Mouse (Mus musculus): ENCODE results near the gene Arhgap21. TPM values are rescaled to one million over a fixed set of nuclear protein-coding genes. Genes with fewer than 3 reads are reported as not detected.

Arhgap21 gene
- polyA plus RNA-seq, 1 experiment from 2014 or later: 40.9 TPM

GRCm38 (mm10) chr2:20952716-20953115 lies 16.0 kb downstream of the Arhgap21 start:
- Histone ChIP-seq H3K27ac (ENCODE audit: low read length) (no peak overlapping the region), H3K4me3 (ENCODE audit: low read depth, low read length) (no peak overlapping the region), H3K4me2 (ENCODE audit: low read length) (no peak overlapping the region), H3K27me3 (ENCODE audit: control insufficient read depth, insufficient read depth, low read depth, low read length) (no peaks in the 10 kb centered on the region), H3K4me1 (ENCODE audit: control insufficient read depth, insufficient read depth, low read length) (peaks cover 20% of the 10 kb centered on the region), H3K9ac (ENCODE audit: low read depth, low read length) (no peak overlapping the region), H3K9me3 (replicated peaks; ENCODE audit: control insufficient read depth, low read length, poor library complexity, severe bottlenecking) (no peaks in the 10 kb centered on the region), H3K36me3 (ENCODE audit: control insufficient read depth, insufficient read depth, low read length) (no peaks in the 10 kb centered on the region)
- no peak for ATAC-seq
- WGBS: 68% methylated on average over 4 of the region's 4 CpGs

GRCm38 (mm10) chr2:20949168-20949567 lies 19.5 kb downstream of the Arhgap21 start:
- Histone ChIP-seq H3K9me3 (replicated peaks; ENCODE audit: control insufficient read depth, low read length, poor library complexity, severe bottlenecking) (no peaks in the 10 kb centered on the region), H3K4me1 (ENCODE audit: control insufficient read depth, insufficient read depth, low read length) (peaks cover 7% of the 10 kb centered on the region), H3K27ac (ENCODE audit: low read length) (no peak overlapping the region), H3K27me3 (ENCODE audit: control insufficient read depth, insufficient read depth, low read depth, low read length) (no peaks in the 10 kb centered on the region), H3K36me3 (ENCODE audit: control insufficient read depth, insufficient read depth, low read length) (no peaks in the 10 kb centered on the region), H3K9ac (ENCODE audit: low read depth, low read length) (no peak overlapping the region), H3K4me3 (ENCODE audit: low read depth, low read length) (no peak overlapping the region), H3K4me2 (ENCODE audit: low read length) (no peak overlapping the region)
- 84% methylated on average over 3 of the region's 3 CpGs for WGBS
- ATAC-seq: no peak

DNA sequence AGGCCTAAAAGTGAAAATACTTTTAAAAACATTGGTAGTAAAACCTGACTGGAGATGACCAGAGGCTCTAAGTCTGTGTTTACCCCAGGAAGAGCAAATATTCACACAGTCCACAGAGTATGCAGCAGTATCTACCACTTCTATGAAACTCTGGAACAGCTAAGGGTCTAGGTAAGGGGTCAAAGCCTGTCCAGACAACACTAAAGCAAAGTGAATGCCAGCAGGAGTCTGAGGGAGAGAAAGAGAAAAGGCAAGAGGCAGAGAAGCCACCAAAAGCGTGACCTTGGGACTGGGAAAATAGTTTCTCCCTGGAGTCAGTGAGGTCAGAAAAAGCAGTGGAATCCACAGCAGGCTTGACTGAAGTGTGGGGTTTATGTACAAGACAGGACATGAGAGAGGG lies 21.6 kb downstream of the Arhgap21 start:
- Histone ChIP-seq H3K4me2 (ENCODE audit: low read length) (no peak overlapping the region), H3K9ac (ENCODE audit: low read depth, low read length) (no peak overlapping the region), H3K9me3 (replicated peaks; ENCODE audit: control insufficient read depth, low read length, poor library complexity, severe bottlenecking) (no peaks in the 10 kb centered on the region), H3K36me3 (ENCODE audit: control insufficient read depth, insufficient read depth, low read length) (no peaks in the 10 kb centered on the region), H3K27ac (ENCODE audit: low read length) (no peak overlapping the region), H3K4me3 (ENCODE audit: low read depth, low read length) (no peak overlapping the region), H3K27me3 (ENCODE audit: control insufficient read depth, insufficient read depth, low read depth, low read length) (no peaks in the 10 kb centered on the region), H3K4me1 (ENCODE audit: control insufficient read depth, insufficient read depth, low read length) (peaks cover 25% of the 10 kb centered on the region)
- 75% methylated on average over 1 of the region's 1 CpGs for WGBS
- no peak for ATAC-seq

DNA sequence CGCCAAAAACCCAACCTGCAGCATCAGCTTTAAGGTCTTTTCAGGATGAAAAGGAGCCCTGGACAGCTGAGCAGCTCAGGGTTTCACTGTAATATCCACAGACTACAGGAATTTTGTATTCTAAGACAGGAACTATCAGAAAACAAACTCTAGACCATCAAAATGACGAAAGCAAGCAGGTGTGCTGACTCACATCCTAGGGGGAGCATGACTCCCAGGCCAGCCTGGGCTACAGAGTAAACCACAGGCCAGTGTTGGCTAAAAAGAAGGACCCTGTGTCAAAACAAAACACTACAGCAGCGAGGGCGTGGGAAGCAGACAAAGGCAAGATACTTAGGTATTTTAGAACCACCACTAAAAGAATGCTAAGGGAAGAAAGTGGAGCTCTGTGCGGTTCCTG lies 23.1 kb downstream of the Arhgap21 start:
- H3K4me1 ChIP-seq (ENCODE audit: control insufficient read depth, insufficient read depth, low read length): peaks cover 25% of the 10 kb centered on the region
- H3K4me3 ChIP-seq (ENCODE audit: low read depth, low read length): no peak overlapping the region
- no peak overlapping the region for H3K27ac ChIP-seq (ENCODE audit: low read length)
- no peak overlapping the region for H3K9ac ChIP-seq (ENCODE audit: low read depth, low read length)
- no peak overlapping the region for H3K4me2 ChIP-seq (ENCODE audit: low read length)
- H3K9me3 ChIP-seq (replicated peaks; ENCODE audit: control insufficient read depth, low read length, poor library complexity, severe bottlenecking): no peaks in the 10 kb centered on the region
- no peak for ATAC-seq
- 91% methylated on average over 5 of the region's 5 CpGs for WGBS
- no peaks in the 10 kb centered on the region for H3K27me3 ChIP-seq (ENCODE audit: control insufficient read depth, insufficient read depth, low read depth, low read length)
- no peaks in the 10 kb centered on the region for H3K36me3 ChIP-seq (ENCODE audit: control insufficient read depth, insufficient read depth, low read length)

- Histone ChIP-seq H3K27me3 (ENCODE audit: control insufficient read depth, insufficient read depth, low read depth, low read length) (no peaks in the 10 kb centered on the region), H3K27ac (ENCODE audit: low read length) (peak overlapping the region; percentile 38; the same call in 1 of the 2 replicates), H3K4me1 (ENCODE audit: control insufficient read depth, insufficient read depth, low read length) (peaks cover 27% of the 10 kb centered on the region), H3K36me3 (ENCODE audit: control insufficient read depth, insufficient read depth, low read length) (no peaks in the 10 kb centered on the region), H3K4me3 (ENCODE audit: low read depth, low read length) (no peak overlapping the region), H3K9me3 (replicated peaks; ENCODE audit: control insufficient read depth, low read length, poor library complexity, severe bottlenecking) (no peaks in the 10 kb centered on the region), H3K4me2 (ENCODE audit: low read length) (no peak overlapping the region), H3K9ac (ENCODE audit: low read depth, low read length) (no peak overlapping the region)
- ATAC-seq: peak; percentile 34
- WGBS: 14% methylated on average over 7 of the region's 7 CpGs
Observed at GRCm38 (mm10) chr2:20943730-20944454, 24.8 kb downstream of the Arhgap21 start.

- H3K9me3 ChIP-seq (replicated peaks; ENCODE audit: control insufficient read depth, low read length, poor library complexity, severe bottlenecking): no peaks in the 10 kb centered on the region
- H3K4me2 ChIP-seq (ENCODE audit: low read length): no peak overlapping the region; the same call in 1 of the 2 replicates
- H3K27me3 ChIP-seq (ENCODE audit: control insufficient read depth, insufficient read depth, low read depth, low read length): no peaks in the 10 kb centered on the region
- H3K4me1 ChIP-seq (ENCODE audit: control insufficient read depth, insufficient read depth, low read length): peaks cover 27% of the 10 kb centered on the region
- H3K27ac ChIP-seq (ENCODE audit: low read length): 0 out of 2 replicates have a peak overlapping the region, but pooled peaks have one; percentile 11
- no peaks in the 10 kb centered on the region for H3K36me3 ChIP-seq (ENCODE audit: control insufficient read depth, insufficient read depth, low read length)
- peak; percentile 73 for ATAC-seq
- 0 out of 2 replicates have a peak overlapping the region, but pooled peaks have one; percentile 25 for H3K9ac ChIP-seq (ENCODE audit: low read depth, low read length)
- no peak overlapping the region for H3K4me3 ChIP-seq (ENCODE audit: low read depth, low read length)
- WGBS: 2% methylated on average over 5 of the region's 5 CpGs
Observed at GRCm38 (mm10) chr2:20943222-20943621, 25.5 kb downstream of the Arhgap21 start.

DNA sequence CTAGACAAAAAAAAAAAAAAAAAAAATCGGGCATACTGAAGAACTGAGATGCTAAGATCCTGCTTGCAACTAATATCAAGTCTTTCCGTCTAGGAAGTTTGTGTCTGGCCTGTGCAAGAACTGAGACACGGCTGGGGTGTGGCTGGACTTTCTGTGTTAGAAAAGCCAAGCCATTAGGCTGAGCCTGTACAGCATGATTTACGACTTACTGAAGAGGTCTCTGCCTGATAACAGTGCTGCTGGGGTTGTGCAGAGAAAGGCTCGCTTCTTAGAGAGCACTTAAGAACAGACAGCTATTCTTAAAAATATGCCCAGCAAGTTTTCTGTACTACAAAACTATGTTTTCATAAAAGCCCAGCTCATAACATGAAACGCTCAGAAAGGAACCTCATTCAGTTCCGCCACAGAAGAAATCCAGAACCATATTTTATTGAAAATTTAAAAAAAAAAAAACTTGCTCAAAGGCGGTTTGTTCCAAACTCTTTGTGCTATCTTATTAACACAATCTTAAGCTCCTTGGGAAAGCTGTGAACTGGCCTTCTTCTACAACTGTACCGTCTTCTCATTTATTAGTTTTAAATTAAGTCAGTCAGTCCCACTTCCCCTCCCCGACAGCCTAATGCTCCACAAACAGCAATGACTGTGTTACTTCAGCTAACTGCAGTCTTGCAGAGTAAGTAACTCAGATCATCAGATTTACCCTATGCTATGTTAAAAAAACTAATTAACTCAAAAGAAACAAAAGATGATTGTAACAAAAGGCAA lies 26.1 kb downstream of the Arhgap21 start:
- no peak for ATAC-seq
- H3K4me3 ChIP-seq (ENCODE audit: low read depth, low read length): no peak overlapping the region
- H3K4me2 ChIP-seq (ENCODE audit: low read length): no peak overlapping the region
- peaks cover 27% of the 10 kb centered on the region for H3K4me1 ChIP-seq (ENCODE audit: control insufficient read depth, insufficient read depth, low read length)
- 56% methylated on average over 10 of the region's 10 CpGs for WGBS
- no peaks in the 10 kb centered on the region for H3K9me3 ChIP-seq (replicated peaks; ENCODE audit: control insufficient read depth, low read length, poor library complexity, severe bottlenecking)
- H3K9ac ChIP-seq (ENCODE audit: low read depth, low read length): no peak overlapping the region
- H3K27me3 ChIP-seq (ENCODE audit: control insufficient read depth, insufficient read depth, low read depth, low read length): no peaks in the 10 kb centered on the region
- H3K27ac ChIP-seq (ENCODE audit: low read length): no peak overlapping the region
- H3K36me3 ChIP-seq (ENCODE audit: control insufficient read depth, insufficient read depth, low read length): no peaks in the 10 kb centered on the region

- Histone ChIP-seq H3K27me3 (ENCODE audit: control insufficient read depth, insufficient read depth, low read depth, low read length) (no peaks in the 10 kb centered on the region), H3K36me3 (ENCODE audit: control insufficient read depth, insufficient read depth, low read length) (no peaks in the 10 kb centered on the region), H3K9me3 (replicated peaks; ENCODE audit: control insufficient read depth, low read length, poor library complexity, severe bottlenecking) (no peaks in the 10 kb centered on the region), H3K27ac (ENCODE audit: low read length) (no peak overlapping the region), H3K4me2 (ENCODE audit: low read length) (no peak overlapping the region), H3K9ac (ENCODE audit: low read depth, low read length) (no peak overlapping the region), H3K4me3 (ENCODE audit: low read depth, low read length) (no peak overlapping the region), H3K4me1 (ENCODE audit: control insufficient read depth, insufficient read depth, low read length) (peaks cover 29% of the 10 kb centered on the region)
- ATAC-seq: no peak
Observed at GRCm38 (mm10) chr2:20941105-20941504, 27.6 kb downstream of the Arhgap21 start.

DNA sequence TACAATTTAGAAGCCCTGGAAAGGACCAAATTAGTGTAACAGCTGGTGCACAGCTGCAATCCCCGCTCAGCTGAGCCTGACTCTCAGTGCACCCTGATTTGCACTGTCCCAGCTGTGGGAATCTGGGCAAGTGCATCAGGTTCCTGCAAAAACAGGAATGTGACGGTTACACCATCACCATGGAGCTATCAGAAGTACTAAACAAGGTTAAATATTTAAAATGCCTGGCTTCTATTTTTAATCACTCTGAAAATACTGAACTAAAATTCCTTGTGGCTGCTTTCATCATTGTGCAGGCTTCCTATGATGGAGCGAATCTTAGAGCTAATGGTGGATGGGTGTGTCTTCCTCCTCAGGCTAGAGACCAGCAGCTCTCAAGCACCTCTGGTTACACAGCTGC lies 29.3 kb downstream of the Arhgap21 start:
- H3K36me3 ChIP-seq (ENCODE audit: control insufficient read depth, insufficient read depth, low read length): no peaks in the 10 kb centered on the region
- WGBS: 75% methylated on average over 3 of the region's 3 CpGs
- H3K9me3 ChIP-seq (replicated peaks; ENCODE audit: control insufficient read depth, low read length, poor library complexity, severe bottlenecking): no peaks in the 10 kb centered on the region
- H3K4me1 ChIP-seq (ENCODE audit: control insufficient read depth, insufficient read depth, low read length): peaks cover 31% of the 10 kb centered on the region
- no peak overlapping the region for H3K27ac ChIP-seq (ENCODE audit: low read length)
- H3K9ac ChIP-seq (ENCODE audit: low read depth, low read length): no peak overlapping the region
- H3K27me3 ChIP-seq (ENCODE audit: control insufficient read depth, insufficient read depth, low read depth, low read length): no peaks in the 10 kb centered on the region
- H3K4me2 ChIP-seq (ENCODE audit: low read length): no peak overlapping the region
- no peak for ATAC-seq
- H3K4me3 ChIP-seq (ENCODE audit: low read depth, low read length): no peak overlapping the region
